Comparison of ENCODE assay signal across 8 mouse cellular contexts in genomic region chr10:81627836-81628220, GRCm38 (mm10). TPM values are rescaled to one million over a fixed set of nuclear protein-coding genes. Genes with fewer than 3 reads are reported as not detected.
A peak's percentile ranks its signal among the peaks of the same experiment; 100 is the strongest.
DNase-seq lines count a peak whose midpoint lies in the region; ATAC-seq and TF ChIP-seq lines count a peak whose summit lies in the region.

No protein-coding gene starts in this region.

- DNase-seq in frontal cortex, adult 2 months (ENCODE audit: extremely low spot score in 1 of 2, low spot score in 1 of 2), result no peak
- no peak for DNase-seq in G1E (ENCODE audit: low spot score)
- no peak for DNase-seq in forebrain, embryonic 10.5 days (ENCODE audit: extremely low spot score, low spot score)
- no peak for DNase-seq in ovary, postnatal 14 days (ENCODE audit: low spot score)
- DNase-seq in layer of hippocampus, postnatal 14 days (ENCODE audit: low spot score in 2 of 2), result no peak

- ATAC-seq in frontal cortex, adult (ENCODE audit: low TSS enrichment), result peak; percentile 34
- 0 out of 2 replicates have a peak, but pooled peaks have one; percentile 2 for ATAC-seq in G1E (ENCODE audit: extremely low read depth, insufficient number of reproducible peaks, low FRiP score, poor library complexity, severe bottlenecking)
- ATAC-seq in intestine, embryonic 16.5 days, result peak; percentile 43

- H3K4me3 ChIP-seq in G1E (ENCODE audit: low read depth, low read length), result peak overlapping the region; percentile 84
- peak overlapping the region; percentile 67 for H3K4me3 ChIP-seq in forebrain, embryonic 10.5 days
- peak overlapping the region; percentile 77 for H3K4me3 ChIP-seq in intestine, embryonic 16.5 days (ENCODE audit: low read length)
- H3K4me3 ChIP-seq in megakaryocyte, embryonic 14.5 days (replicated peaks), result peak overlapping the region; percentile 96

- peaks cover 38% of the 10 kb centered on the region for H3K36me3 ChIP-seq in G1E (replicated peaks)
- H3K36me3 ChIP-seq in forebrain, embryonic 10.5 days (replicated peaks), result peaks cover 34% of the 10 kb centered on the region
- H3K36me3 ChIP-seq in intestine, embryonic 16.5 days (ENCODE audit: control insufficient read depth, insufficient read depth, low read length), result 0 out of 2 replicates have a peak, but pooled peaks cover 5% of the 10 kb centered on the region
- H3K36me3 ChIP-seq in megakaryocyte, embryonic 14.5 days (replicated peaks; ENCODE audit: low read length), result peaks cover 34% of the 10 kb centered on the region

- no peaks in the 10 kb centered on the region for H3K9me3 ChIP-seq in G1E (replicated peaks)
- no peaks in the 10 kb centered on the region for H3K9me3 ChIP-seq in forebrain, embryonic 10.5 days
- no peaks in the 10 kb centered on the region for H3K9me3 ChIP-seq in intestine, embryonic 16.5 days (ENCODE audit: control insufficient read depth, low read length)
- H3K9me3 ChIP-seq in megakaryocyte, embryonic 14.5 days, result no peaks in the 10 kb centered on the region

- peak overlapping the region; percentile 80 for H3K9ac ChIP-seq in intestine, embryonic 16.5 days (ENCODE audit: low read depth, low read length)

- TF ChIP-seq CTCF in G1E (IDR thresholded peaks at IDR 0.05; ENCODE audit: low read depth, low read length), result no peak

- H3K4me1 ChIP-seq in G1E (ENCODE audit: insufficient read depth, low read depth, low read length), result peaks cover 60% of the 10 kb centered on the region
- H3K4me1 ChIP-seq in forebrain, embryonic 10.5 days, result peaks cover 31% of the 10 kb centered on the region
- peaks cover 17% of the 10 kb centered on the region for H3K4me1 ChIP-seq in intestine, embryonic 16.5 days (ENCODE audit: control insufficient read depth, insufficient read depth, low read length)
- H3K4me1 ChIP-seq in megakaryocyte, embryonic 14.5 days, result peaks cover 56% of the 10 kb centered on the region

- H3K27me3 ChIP-seq in G1E (ENCODE audit: insufficient read depth, low read length), result peaks cover 2% of the 10 kb centered on the region; the same call in 1 of the 2 replicates
- 0 out of 2 replicates have a peak, but pooled peaks cover 12% of the 10 kb centered on the region for H3K27me3 ChIP-seq in forebrain, embryonic 10.5 days (ENCODE audit: poor library complexity, severe bottlenecking)
- no peaks in the 10 kb centered on the region for H3K27me3 ChIP-seq in intestine, embryonic 16.5 days (replicated peaks; ENCODE audit: control insufficient read depth, insufficient read depth, low read length)
- no peaks in the 10 kb centered on the region for H3K27me3 ChIP-seq in megakaryocyte, embryonic 14.5 days (replicated peaks)

- H3K27ac ChIP-seq in forebrain, embryonic 10.5 days, result peak overlapping the region; percentile 91
- peak overlapping the region; percentile 77 for H3K27ac ChIP-seq in intestine, embryonic 16.5 days (ENCODE audit: low read length)

- 69% methylated on average over 7 of the region's 7 CpGs for WGBS in forebrain, embryonic 10.5 days
- 43% methylated on average over 7 of the region's 7 CpGs for WGBS in intestine, embryonic 16.5 days

- H3K4me2 ChIP-seq in intestine, embryonic 16.5 days (ENCODE audit: low read depth, low read length), result peak overlapping the region; percentile 86

RNA-seq across cellular contexts. Expression of gene Sirt6, which starts 0.2 kb away (rescaled TPM):
- 33.9 and 36.2 TPM in 2 replicates for polyA plus RNA-seq in frontal cortex, adult 2 months (2012; rRNA removed)
- total RNA-seq in G1E (2014; fragmentation: Nextera tagmentation) (35.9 and 61.0 TPM in 2 replicates), G1E (2017) (6.0 and 6.6 TPM in 2 replicates)
- polyA plus RNA-seq in G1E (2012), result 136 and 158 TPM in 2 replicates
- polyA plus RNA-seq in forebrain, embryonic 10.5 days (2016; fragmentation: Nextera tagmentation; extraction: Ambion mirVana), result 52.5 and 55.1 TPM in 2 replicates
- polyA plus RNA-seq in intestine, embryonic 16.5 days (2015; fragmentation: Nextera tagmentation; extraction: Ambion mirVana), result 29.3 and 29.5 TPM in 2 replicates
- 121 and 174 TPM in 2 replicates for polyA plus RNA-seq in megakaryocyte, embryonic 14.5 days (2012; ENCODE audit: insufficient read depth, low replicate concordance)
- total RNA-seq in layer of hippocampus, postnatal 14 days (2021), result 10 to 100 TPM; 27.8 to 30.3 TPM

RNA-seq across cellular contexts. Expression of gene Ankrd24, which starts 0.5 kb away (rescaled TPM):
- 106 and 108 TPM in 2 replicates for polyA plus RNA-seq in frontal cortex, adult 2 months (2012; rRNA removed)
- 13.8 and 16.3 TPM in 2 replicates for total RNA-seq in G1E (2014; fragmentation: Nextera tagmentation)
- total RNA-seq in G1E (2017), result 13.4 and 14.3 TPM in 2 replicates
- polyA plus RNA-seq in G1E (2012), result 9.8 and 12.7 TPM in 2 replicates
- polyA plus RNA-seq in forebrain, embryonic 10.5 days (2016; fragmentation: Nextera tagmentation; extraction: Ambion mirVana), result 4.8 and 5.8 TPM in 2 replicates
- polyA plus RNA-seq in intestine, embryonic 16.5 days (2015; fragmentation: Nextera tagmentation; extraction: Ambion mirVana), result 8.2 and 8.7 TPM in 2 replicates
- 13.7 and 17.3 TPM in 2 replicates for polyA plus RNA-seq in megakaryocyte, embryonic 14.5 days (2012; ENCODE audit: insufficient read depth, low replicate concordance)
- 10 to 100 TPM; 32.5 to 36.3 TPM for total RNA-seq in layer of hippocampus, postnatal 14 days (2021)

RNA-seq across cellular contexts. Expression of gene Gm10778, which starts 21.0 kb away (rescaled TPM):
- 2.9 and 3.3 TPM in 2 replicates for polyA plus RNA-seq in frontal cortex, adult 2 months (2012; rRNA removed)
- total RNA-seq in G1E (2014; fragmentation: Nextera tagmentation), result 11.1 and 11.8 TPM in 2 replicates
- total RNA-seq in G1E (2017), result 6.0 and 7.9 TPM in 2 replicates
- 0.10 and 0.34 TPM in 2 replicates for polyA plus RNA-seq in G1E (2012)
- polyA plus RNA-seq in forebrain, embryonic 10.5 days (2016; fragmentation: Nextera tagmentation; extraction: Ambion mirVana), result 4.5 and 6.1 TPM in 2 replicates
- 3.3 and 3.6 TPM in 2 replicates for polyA plus RNA-seq in intestine, embryonic 16.5 days (2015; fragmentation: Nextera tagmentation; extraction: Ambion mirVana)
- 0.19 TPM in 1 of 2 replicates, not detected in the other for polyA plus RNA-seq in megakaryocyte, embryonic 14.5 days (2012; ENCODE audit: insufficient read depth, low replicate concordance)
- total RNA-seq in layer of hippocampus, postnatal 14 days (2021), result 1 to 10 TPM; 3.5 to 3.9 TPM

RNA-seq across cellular contexts. Expression of gene BC025920, which starts 21.8 kb away (rescaled TPM):
- 4.1 and 5.2 TPM in 2 replicates for polyA plus RNA-seq in frontal cortex, adult 2 months (2012; rRNA removed)
- total RNA-seq in G1E (2014; fragmentation: Nextera tagmentation), result 6.7 and 6.8 TPM in 2 replicates
- total RNA-seq in G1E (2017), result 3.3 and 4.3 TPM in 2 replicates
- polyA plus RNA-seq in G1E (2012), result 0.40 and 0.50 TPM in 2 replicates
- 1.6 and 2.1 TPM in 2 replicates for polyA plus RNA-seq in forebrain, embryonic 10.5 days (2016; fragmentation: Nextera tagmentation; extraction: Ambion mirVana)
- 0.61 and 1.2 TPM in 2 replicates for polyA plus RNA-seq in intestine, embryonic 16.5 days (2015; fragmentation: Nextera tagmentation; extraction: Ambion mirVana)
- not detected in 2 replicates for polyA plus RNA-seq in megakaryocyte, embryonic 14.5 days (2012; ENCODE audit: insufficient read depth, low replicate concordance)
- 1 to 10 TPM; 2.6 to 2.8 TPM for total RNA-seq in layer of hippocampus, postnatal 14 days (2021)

RNA-seq across cellular contexts. Expression of gene Tle6, which starts 27.0 kb away (rescaled TPM):
- 12.8 and 17.4 TPM in 2 replicates for polyA plus RNA-seq in frontal cortex, adult 2 months (2012; rRNA removed)
- total RNA-seq in G1E (2014; fragmentation: Nextera tagmentation) (42.7 and 44.3 TPM in 2 replicates), G1E (2017) (17.5 and 21.5 TPM in 2 replicates)
- 28.8 and 49.5 TPM in 2 replicates for polyA plus RNA-seq in G1E (2012)
- polyA plus RNA-seq in forebrain, embryonic 10.5 days (2016; fragmentation: Nextera tagmentation; extraction: Ambion mirVana), result 2.8 and 3.1 TPM in 2 replicates
- 21.0 and 22.7 TPM in 2 replicates for polyA plus RNA-seq in intestine, embryonic 16.5 days (2015; fragmentation: Nextera tagmentation; extraction: Ambion mirVana)
- polyA plus RNA-seq in megakaryocyte, embryonic 14.5 days (2012; ENCODE audit: insufficient read depth, low replicate concordance), result 69.5 and 166 TPM in 2 replicates
- 1 to 10 TPM; 2.0 to 3.5 TPM for total RNA-seq in layer of hippocampus, postnatal 14 days (2021)
